Mouse (Mus musculus) thymus, adult 2 months (tissue): ENCODE results near the gene Foxf1.

Experiments used
- CTCF ChIP-seq: fragments of 200-500 bp; IDR thresholded peaks from 2 replicates; pipeline ENCODE4 v1.5.1; 2012; ENCODE audit warnings: mild to moderate bottlenecking, control low read depth, low read length, moderate library complexity, borderline replicate concordance; ENCODE audit not compliant: control insufficient read depth, poor library complexity, insufficient read depth; ENCODE audit errors: extremely low read depth
- POLR2A ChIP-seq: fragments of 200-500 bp; IDR thresholded peaks from 2 replicates; pipeline ENCODE4 v1.6.1; 2012; ENCODE audit warnings: mild to moderate bottlenecking, low read length, control low read depth, moderate library complexity; ENCODE audit not compliant: control insufficient read depth, poor library complexity, insufficient read depth; ENCODE audit errors: extremely low read depth

DNA sequence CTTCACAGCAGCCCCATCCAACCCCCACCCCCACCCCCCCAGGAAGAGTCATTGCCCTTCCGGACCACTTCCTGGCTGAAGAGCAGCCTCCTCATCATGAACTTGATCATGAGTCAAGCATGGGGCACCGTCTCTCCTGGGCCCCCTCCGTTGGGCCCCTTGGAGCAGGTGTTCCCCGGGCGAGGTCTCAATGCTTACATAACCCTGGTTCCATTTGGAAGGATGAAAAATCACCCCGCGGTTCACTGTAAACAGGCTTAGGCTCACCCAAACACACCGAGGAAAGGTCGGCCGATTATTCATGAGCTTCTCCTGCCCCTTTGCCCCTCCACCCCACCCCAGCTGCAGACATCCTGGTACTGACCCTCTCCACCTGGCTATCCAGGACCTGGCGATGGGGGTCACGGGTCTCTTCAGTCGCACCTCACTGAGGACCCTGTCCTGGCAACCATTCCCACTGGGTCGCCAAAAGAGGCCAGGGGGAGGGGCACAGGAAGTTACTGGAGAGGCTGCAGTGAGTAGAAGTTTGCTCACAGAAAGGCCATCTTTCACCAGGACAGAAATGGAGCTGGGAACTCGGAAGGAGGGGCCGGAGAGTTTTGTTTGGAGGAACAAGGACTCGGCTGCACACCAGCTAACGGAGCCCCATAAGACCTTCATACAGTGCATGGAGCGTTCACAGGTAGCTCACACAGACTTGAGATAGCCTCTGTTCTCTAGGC is 40.3 kb upstream of the Foxf1 start:
- no peak for TF ChIP-seq CTCF
- TF ChIP-seq POLR2A, result no peak
